Mouse (Mus musculus): ENCODE results near the gene Clmp.

DNA sequence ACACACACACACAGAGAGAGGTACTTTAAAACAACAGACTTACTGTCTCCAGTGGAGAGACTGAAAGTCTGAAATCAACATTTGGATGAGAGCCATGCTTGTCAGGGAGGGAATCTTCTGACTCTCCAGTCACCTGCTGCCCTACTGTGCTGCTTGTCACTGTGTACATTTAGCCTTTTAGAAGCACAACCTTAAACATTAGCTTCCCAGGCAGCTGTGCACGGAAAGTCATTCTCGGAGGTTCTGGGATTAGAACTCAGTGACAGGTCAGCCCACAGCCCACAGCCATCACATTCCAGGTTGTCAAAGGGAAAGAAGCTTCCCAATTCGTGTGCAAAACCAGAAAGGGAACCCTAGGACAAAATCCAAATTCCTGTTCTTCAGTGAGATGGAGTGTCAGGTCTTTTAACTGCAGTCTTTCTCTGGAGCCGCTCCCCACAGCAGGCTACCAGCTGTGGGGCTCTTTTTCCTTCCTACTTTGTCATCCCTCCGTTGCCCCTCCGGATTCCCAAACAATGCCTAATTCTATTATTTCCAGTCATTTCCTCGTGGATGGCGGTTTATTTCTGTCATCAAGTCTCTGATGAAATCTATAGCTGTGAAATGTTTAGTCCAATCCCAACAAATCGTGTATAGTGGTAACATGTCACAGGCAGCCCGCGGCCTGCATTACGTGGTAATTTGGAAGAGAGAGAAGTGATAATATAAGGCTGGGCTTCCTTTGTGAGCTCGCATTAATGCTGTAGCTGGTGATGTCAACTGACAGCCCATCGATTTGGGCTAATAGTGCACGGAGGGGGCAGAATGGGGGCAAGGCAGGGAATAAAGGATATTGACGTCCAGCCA lies 122.5 kb downstream of the Clmp start:
- no peak for TF ChIP-seq POLR2A (IDR thresholded peaks at IDR 0.05; ENCODE audit: borderline replicate concordance, control insufficient read depth, low read depth, low read length)
- TF ChIP-seq CTCF (IDR thresholded peaks at IDR 0.05; ENCODE audit: control insufficient read depth, insufficient read depth, low read length): no peak
